Mouse (Mus musculus) cerebellum, postnatal 14 days (tissue): ENCODE results near the gene Ppp1r3g.
A peak's percentile ranks its signal among the peaks of the same experiment; 100 is the strongest.
"Not testable (repeated sequence)": the region's sequence is repeated elsewhere in the genome, so short reads cannot be mapped to it uniquely, and the experiment has no call there.

Experiments
- DNase-seq, 2 experiments: peaks; one replicate each; pipeline ENCODE4 v3.0.0; 2021; ENCODE audit warnings: mixed read lengths in 2 of 2

Gene Ppp1r3g

DNA sequence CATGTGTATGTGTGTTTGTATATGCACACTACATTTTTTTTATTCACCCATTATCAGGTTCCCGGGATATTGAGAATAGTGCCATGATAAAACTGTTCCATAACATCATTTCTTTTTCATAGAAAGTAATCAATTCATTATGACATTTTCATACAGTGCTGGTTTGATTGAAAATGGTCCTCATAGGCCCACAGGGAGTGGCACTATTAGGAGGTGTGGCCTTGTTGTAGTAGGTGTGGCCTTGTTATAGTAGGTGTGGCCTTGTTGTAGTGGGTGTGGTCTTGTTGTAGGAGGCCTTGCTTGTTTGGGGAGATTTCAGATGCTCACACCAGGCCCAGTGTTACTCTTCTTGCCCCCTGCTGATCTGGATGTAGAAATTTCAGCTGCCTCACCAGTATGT is at the start of gene Ppp1r3g:
Ppp1r3g (plus strand) TSS at position 301 of the 400 bp plus-strand sequence.
- no peak for DNase-seq

DNA sequence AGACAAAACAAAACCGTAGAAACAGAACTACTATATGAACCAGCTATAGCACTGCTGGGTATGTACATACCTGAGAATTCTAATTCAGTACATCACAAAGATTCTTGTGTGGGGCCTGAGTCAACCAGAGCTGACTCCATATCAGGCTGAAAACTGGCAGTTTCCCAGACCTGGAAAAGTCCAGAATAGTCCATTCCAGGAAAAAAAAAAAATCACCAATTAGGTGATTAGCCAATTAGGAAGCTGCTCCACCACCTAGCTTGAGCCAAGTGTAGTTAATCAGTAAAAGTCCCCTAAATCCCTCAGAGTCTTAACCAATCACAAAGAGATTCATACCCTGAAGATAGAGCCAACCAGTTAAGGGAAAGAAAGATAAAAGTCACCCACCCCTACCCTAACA is 47.2 kb upstream of the Ppp1r3g start:
- no peak for DNase-seq

GRCm38 (mm10) chr13:35937991-35938390 is 20.6 kb upstream of the Ppp1r3g start:
- peak in 1 of 2 experiments; percentile 22 for DNase-seq

GRCm38 (mm10) chr13:35939871-35940665 is 18.6 kb upstream of the Ppp1r3g start:
- no peak for DNase-seq

DNA sequence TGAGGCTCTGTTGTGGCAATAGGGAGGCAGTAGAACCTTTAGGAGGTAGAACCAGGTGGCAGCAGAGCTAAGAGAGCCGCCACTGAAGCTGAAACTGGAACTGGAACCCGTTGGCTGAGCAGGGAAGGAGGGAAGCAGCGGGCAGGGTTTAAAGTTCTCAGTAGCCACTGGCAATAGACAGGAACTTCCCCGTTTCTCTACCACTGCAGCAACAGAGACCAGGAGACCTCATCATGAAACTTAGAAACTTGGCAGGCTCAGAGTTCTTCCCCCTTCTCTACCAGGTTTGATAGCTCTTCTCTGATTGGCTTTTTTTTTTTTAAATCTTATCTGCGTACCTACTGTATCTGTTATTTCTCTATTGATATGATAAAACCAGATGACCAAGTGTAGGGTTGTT is 17.7 kb upstream of the Ppp1r3g start:
- no peak for DNase-seq

- DNase-seq: no peak
Measured at GRCm38 (mm10) chr13:35946659-35947353, 11.8 kb upstream of the Ppp1r3g start.

- peak; percentile 88 to 90 for DNase-seq
Measured at GRCm38 (mm10) chr13:35947354-35948000, 11.2 kb upstream of the Ppp1r3g start.

DNA sequence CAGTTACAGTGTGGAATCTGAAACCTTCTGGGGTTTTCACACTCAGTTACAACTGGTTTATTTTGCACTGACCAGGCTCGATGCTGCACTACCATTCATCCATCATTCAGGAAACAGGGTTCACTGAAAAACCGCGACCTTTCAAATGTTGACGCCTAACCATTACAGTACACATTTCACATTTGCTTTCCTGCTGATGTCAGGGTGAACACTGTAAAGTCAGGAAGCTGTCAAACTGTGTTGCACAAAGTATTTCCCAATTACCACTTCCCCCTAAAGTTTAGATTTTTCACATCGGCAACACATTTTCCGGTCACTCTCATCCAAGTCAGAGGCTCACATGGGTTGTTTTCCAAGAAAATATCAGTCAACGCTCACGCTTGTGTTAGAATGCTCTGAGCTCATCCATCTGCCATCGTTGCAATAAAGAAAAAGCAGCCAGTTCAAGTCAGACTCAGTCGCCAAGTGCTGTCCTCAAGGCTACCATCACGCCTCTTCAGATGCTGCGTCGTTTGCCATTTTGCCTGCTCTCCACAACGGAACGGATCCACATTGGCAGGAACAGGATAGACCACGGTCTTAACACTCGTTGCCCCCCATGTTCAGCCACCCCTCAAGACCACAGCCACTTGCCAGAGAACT is 8.7 kb upstream of the Ppp1r3g start:
- no peak for DNase-seq

GRCm38 (mm10) chr13:35959391-35960067 is 890 bp downstream of the Ppp1r3g start:
- DNase-seq: no peak

GRCm38 (mm10) chr13:35963583-35963982 is 4.9 kb downstream of the Ppp1r3g start:
- DNase-seq: no peak

DNA sequence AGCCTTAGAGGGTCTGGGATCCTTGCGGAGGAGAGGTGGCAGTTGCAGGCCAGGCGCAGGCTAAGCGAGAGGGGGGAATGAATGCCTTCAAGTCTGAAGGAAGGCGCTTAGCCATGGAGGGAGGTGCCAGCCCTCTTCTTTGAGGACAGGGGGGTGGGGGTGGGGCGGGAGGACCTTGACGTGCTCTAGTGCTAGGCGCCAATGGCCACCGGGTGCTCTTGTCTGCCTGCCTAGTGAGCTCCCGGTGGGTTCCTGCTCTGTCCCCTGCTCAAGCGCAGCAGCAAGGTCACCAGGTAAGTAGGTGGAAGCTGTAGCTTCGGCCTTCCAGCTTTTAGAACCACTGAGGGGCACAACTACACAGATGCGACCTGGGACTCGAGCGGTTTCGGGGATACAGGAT is 9.1 kb downstream of the Ppp1r3g start:
- no peak for DNase-seq

GRCm38 (mm10) chr13:35968131-35968718 is 9.6 kb downstream of the Ppp1r3g start:
- peak in 1 of 2 experiments; percentile 21 for DNase-seq

DNA sequence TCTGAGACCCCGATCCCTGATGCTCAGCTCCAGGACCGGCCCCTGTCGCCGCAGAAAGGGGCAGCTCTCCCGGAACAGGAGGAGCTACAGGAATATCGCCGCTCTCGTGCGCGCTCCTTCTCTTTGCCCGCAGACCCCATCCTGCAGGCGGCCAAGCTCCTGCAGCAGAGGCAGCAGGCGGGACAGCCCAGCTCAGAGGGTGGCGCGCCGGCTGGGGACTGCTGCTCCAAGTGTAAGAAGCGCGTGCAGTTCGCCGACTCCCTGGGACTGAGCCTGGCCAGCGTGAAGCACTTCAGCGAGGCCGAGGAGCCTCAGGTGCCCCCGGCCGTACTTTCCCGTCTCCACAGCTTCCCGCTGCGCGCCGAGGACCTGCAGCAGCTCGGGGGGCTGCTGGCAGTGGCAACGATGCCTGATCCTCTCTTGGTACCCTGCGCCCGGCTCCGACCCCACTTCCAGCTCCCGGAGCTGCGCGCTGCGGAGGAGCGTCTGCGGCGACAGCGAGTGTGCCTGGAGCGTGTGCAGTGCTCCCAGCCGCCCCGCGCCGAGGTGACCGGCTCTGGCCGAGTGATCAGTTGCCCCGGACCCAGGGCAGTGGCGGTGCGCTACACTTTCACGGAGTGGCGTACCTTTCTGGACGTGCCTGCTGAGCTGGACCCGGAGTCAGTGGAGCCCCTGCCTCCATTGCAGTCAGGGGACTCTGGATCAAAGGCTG is 10.2 kb downstream of the Ppp1r3g start:
- peak; percentile 19 to 37 for DNase-seq

DNA sequence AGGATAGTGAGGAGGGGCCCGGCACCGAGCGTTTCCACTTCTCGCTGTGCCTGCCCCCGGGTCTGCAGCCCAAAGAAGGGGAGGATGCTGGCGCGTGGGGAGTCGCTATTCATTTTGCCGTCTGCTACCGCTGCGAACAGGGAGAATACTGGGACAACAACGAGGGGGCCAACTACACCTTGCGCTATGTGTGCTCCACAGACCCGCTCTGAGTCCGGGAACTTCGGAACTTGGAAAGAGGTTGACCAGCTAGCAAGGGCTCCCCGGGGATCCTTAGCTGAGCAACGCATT is 10.7 kb downstream of the Ppp1r3g start:
- peak in 1 of 2 experiments; percentile 9 for DNase-seq

DNA sequence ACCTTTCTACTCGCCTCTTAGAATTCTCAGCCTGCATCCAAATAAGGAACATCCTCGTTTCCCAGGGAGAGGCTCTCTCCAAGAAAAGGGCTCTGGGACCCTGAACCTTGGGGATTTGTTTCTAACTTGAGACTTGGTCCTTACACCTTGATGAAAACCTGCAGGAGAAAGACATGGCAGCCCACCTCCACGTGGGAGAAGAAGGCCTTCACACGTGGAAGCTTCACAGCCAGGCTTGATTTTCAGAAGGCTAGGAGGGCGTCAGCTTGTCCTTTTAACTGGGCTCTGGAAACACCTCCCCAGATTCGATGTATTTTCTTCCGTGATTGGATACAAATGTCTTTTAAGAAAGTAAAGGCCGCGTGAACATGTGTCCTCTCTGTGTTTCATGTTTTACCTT is 11.2 kb downstream of the Ppp1r3g start:
- no peak for DNase-seq

DNA sequence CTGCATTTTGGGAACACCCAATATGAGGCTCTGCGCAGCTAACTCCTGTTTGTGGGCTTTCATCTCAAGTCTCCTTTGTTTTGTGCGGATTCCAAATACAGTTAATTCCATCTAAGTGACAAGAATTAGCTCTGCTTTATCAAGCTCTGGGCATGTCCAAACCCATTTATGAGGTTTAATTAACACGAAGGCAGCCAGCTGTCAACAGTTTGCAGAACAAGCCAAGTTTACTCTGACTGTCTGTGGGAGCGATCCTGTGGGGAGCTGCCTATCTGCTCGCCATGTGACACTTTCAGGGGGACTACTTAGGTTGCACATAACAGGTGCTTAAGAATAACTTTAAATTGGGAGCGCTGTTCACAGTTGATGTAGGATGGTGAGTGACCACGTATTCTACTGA is 18.3 kb downstream of the Ppp1r3g start:
- DNase-seq: no peak

DNA sequence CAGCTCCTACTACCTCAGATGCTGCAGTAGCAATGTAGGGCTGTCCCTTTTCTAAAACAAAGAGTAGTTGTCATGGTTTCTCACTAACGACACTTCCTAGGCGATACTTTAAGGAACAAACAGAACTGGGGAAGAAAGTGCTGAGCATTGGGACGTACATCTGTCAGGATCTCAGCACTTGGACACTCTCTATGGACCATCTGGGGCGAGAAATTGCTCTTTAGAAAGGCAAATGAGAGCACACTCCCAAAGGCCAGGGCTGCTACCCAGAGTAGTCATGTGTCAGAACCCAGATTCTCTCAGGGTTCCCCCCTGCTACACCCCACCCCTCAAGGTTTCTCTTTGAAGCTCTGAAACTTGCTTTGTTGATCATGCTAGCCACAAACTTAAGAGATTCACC is 21.8 kb downstream of the Ppp1r3g start:
- no peak for DNase-seq

DNA sequence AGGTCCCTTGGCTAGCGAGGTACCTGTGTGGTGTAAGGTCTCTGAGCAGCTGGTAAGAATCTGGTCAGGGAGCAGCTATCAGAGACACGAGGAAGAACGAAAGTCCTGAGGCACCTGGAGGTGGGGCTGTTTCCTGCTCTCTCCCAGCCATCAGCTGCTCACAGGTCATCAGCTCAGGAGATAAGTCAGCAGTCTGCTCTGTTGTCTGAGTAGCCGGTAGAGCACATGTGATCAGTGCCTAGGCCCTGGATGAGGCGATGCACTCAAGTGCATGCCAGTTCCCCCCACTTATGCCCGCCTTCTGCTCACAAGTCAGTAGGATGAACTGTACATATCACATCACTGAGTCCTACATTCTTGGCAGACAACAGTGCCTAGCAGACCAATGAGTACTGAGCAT is 24.3 kb downstream of the Ppp1r3g start:
- no peak for DNase-seq

- no peak for DNase-seq
Measured at GRCm38 (mm10) chr13:35989329-35989728, 30.7 kb downstream of the Ppp1r3g start.

GRCm38 (mm10) chr13:35991185-35991584 is 32.5 kb downstream of the Ppp1r3g start:
- not testable (repeated sequence) for DNase-seq

- DNase-seq: peak; percentile 32 to 52
Measured at GRCm38 (mm10) chr13:35994067-35994466, 35.4 kb downstream of the Ppp1r3g start.

DNA sequence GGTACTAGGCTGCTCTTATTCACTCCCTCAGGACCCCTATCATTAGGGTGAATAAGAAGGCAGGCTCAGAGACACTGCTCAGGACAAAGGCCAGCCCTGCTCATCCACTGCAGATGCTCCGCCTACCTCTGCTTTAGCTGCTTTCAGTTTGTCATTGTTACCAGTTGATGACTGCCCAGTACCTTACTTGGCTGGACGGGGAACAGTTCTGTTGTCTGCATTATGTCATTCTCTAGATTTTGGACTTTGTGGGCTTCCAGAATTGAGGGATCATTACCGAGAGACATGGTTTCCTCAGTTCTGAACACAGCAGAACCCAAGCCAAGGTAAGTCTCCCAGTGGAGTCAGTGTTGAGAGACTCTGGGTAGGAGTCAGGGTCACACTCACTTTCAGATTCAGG is 36.6 kb downstream of the Ppp1r3g start:
- DNase-seq: no peak
